Comparison of ENCODE assay signal across 24 mouse cellular contexts in genomic region chr9:112040566-112040965, GRCm38 (mm10).
"Had no signal": no experiment of that assay in that cellular context is flagged by ENCODE, and none has a peak within 500 bp of the region (broad histone marks: within the 10 kb centered on the region; RNA-seq: fewer than 3 reads in every experiment).

No protein-coding gene starts in this region.

- DNase-seq: gastrocnemius, adult 2 months; gastrocnemius, postnatal 10 days; gastrocnemius, postnatal 25 days; heart, adult 18-20 months; heart, postnatal 10 days; heart, postnatal 4 days; kidney, adult 18-20 months; kidney, adult 8-10 months; kidney, postnatal 10 days; kidney, postnatal 36 days; layer of hippocampus, adult 9-11 months had no signal

- ATAC-seq: hindbrain, embryonic 16.5 days; inflammation-experienced regulatory T-cells, adult 6 months; intestine, embryonic 15.5 days; intestine, postnatal 0 days; liver, embryonic 12.5 days had no signal

- H3K27ac ChIP-seq: gastrocnemius, adult 2 months; heart, embryonic 10.5 days; hindbrain, embryonic 10.5 days; hindbrain, embryonic 12.5 days; hindbrain, embryonic 14.5 days; intestine, embryonic 15.5 days; left cerebral cortex, adult 2 months; limb, embryonic 15.5 days; liver, embryonic 12.5 days; liver, embryonic 14.5 days had no signal

- H3K36me3 ChIP-seq: heart, embryonic 10.5 days; heart, embryonic 12.5 days; hindbrain, embryonic 10.5 days; hindbrain, embryonic 12.5 days; intestine, embryonic 15.5 days; limb, embryonic 15.5 days; liver, embryonic 12.5 days had no signal

- H3K27me3 ChIP-seq: heart, embryonic 12.5 days; hindbrain, embryonic 12.5 days; intestine, embryonic 15.5 days; limb, embryonic 15.5 days; liver, embryonic 12.5 days had no signal

- H3K4me1 ChIP-seq: heart, embryonic 10.5 days; heart, embryonic 12.5 days; hindbrain, embryonic 10.5 days; intestine, embryonic 15.5 days; limb, embryonic 15.5 days; liver, embryonic 12.5 days had no signal

- H3K4me3 ChIP-seq: gastrocnemius, adult 2 months; heart, embryonic 10.5 days; heart, embryonic 12.5 days; hindbrain, embryonic 10.5 days; hindbrain, embryonic 12.5 days; intestine, embryonic 15.5 days; left cerebral cortex, adult 2 months; limb, embryonic 15.5 days; liver, embryonic 12.5 days had no signal

- H3K9me3 ChIP-seq: heart, embryonic 10.5 days; hindbrain, embryonic 10.5 days; hindbrain, embryonic 12.5 days; intestine, embryonic 15.5 days; limb, embryonic 15.5 days; liver, embryonic 12.5 days had no signal

- H3K9ac ChIP-seq: heart, embryonic 12.5 days; hindbrain, embryonic 12.5 days; hindbrain, embryonic 14.5 days; intestine, embryonic 15.5 days; limb, embryonic 15.5 days; liver, embryonic 12.5 days; liver, embryonic 14.5 days had no signal

- H3K4me2 ChIP-seq: heart, embryonic 12.5 days; hindbrain, embryonic 12.5 days; hindbrain, embryonic 14.5 days; intestine, embryonic 15.5 days; limb, embryonic 15.5 days; liver, embryonic 12.5 days had no signal
